In the genomic region with DNA sequence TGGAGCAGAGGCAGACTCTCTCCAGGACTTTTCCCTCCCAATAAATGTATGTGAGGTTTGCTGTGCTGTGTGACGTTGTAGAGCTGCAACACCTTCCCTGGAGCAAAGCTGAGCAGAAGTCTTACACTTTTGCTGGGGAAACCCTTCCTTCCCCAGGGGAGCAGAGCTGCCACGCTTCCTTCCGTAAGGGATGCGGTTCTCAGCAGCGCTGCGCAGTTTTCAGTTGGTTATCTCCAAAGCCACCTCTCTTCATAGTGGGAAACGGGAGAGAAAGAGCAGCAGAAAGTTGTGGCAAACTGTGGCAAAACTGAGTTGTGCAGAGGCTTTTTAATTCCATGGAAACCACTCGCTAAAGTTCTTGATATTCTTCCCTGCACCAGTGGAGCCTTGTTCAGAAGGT, we compare ENCODE assay signal across 22 mouse cellular contexts.
"Had no signal": no experiment of that assay in that cellular context is flagged by ENCODE, and none has a peak within 500 bp of the region (broad histone marks: within the 10 kb centered on the region; RNA-seq: fewer than 3 reads in every experiment).

No protein-coding gene starts in this region.

- H3K27ac ChIP-seq: intestine, embryonic 15.5 days; kidney, embryonic 15.5 days; limb, embryonic 12.5 days; limb, embryonic 15.5 days; neural tube, embryonic 12.5 days; neural tube, embryonic 15.5 days; stomach, postnatal 0 days had no signal

- H3K36me3 ChIP-seq: intestine, embryonic 15.5 days; kidney, embryonic 15.5 days; limb, embryonic 12.5 days; limb, embryonic 15.5 days; neural tube, embryonic 12.5 days; neural tube, embryonic 15.5 days had no signal

- H3K4me1 ChIP-seq: limb, embryonic 12.5 days; neural tube, embryonic 12.5 days; neural tube, embryonic 15.5 days had no signal

- DNase-seq: kidney, adult 11 months; kidney, adult 8-10 months; kidney, postnatal 14 days; kidney, postnatal 4 days; left cerebral cortex, postnatal 4 days; lung, adult 2 months; lung, postnatal 14 days; lung, postnatal 4 days; midbrain, embryonic 14.5 days; right cerebral cortex, adult 18-20 months; right cerebral cortex, postnatal 14 days; right cerebral cortex, postnatal 4 days; thymus, adult 18-20 months; thymus, postnatal 36 days had no signal

- H3K27me3 ChIP-seq: intestine, embryonic 15.5 days; kidney, embryonic 15.5 days; limb, embryonic 12.5 days; limb, embryonic 15.5 days; neural tube, embryonic 12.5 days; neural tube, embryonic 15.5 days had no signal

- H3K4me3 ChIP-seq: intestine, embryonic 15.5 days; kidney, embryonic 15.5 days; limb, embryonic 12.5 days; limb, embryonic 15.5 days; neural tube, embryonic 12.5 days; neural tube, embryonic 15.5 days had no signal

- H3K4me2 ChIP-seq: limb, embryonic 12.5 days; limb, embryonic 15.5 days; midbrain, embryonic 11.5 days; neural tube, embryonic 12.5 days; neural tube, embryonic 15.5 days had no signal

- H3K9ac ChIP-seq: intestine, embryonic 15.5 days; kidney, embryonic 15.5 days; limb, embryonic 12.5 days; limb, embryonic 15.5 days; neural tube, embryonic 12.5 days; neural tube, embryonic 15.5 days had no signal

- H3K9me3 ChIP-seq: intestine, embryonic 15.5 days; kidney, embryonic 15.5 days; limb, embryonic 12.5 days; limb, embryonic 15.5 days; neural tube, embryonic 12.5 days; neural tube, embryonic 15.5 days had no signal
